Mouse (Mus musculus) myocyte (in vitro differentiated cells): ENCODE data around the gene Dctn1.

ENCODE experiments used
- POLR2A ChIP-seq: IDR thresholded peaks from one replicate; pipeline ENCODE4 v1.6.1; 2011; ENCODE audit warnings: low read depth, mild to moderate bottlenecking, control low read depth, moderate library complexity; ENCODE audit not compliant: insufficient read length
- TCF12 ChIP-seq: IDR thresholded peaks from one replicate; pipeline ENCODE4 v1.6.1; 2011; ENCODE audit warnings: mild to moderate bottlenecking, control low read depth; ENCODE audit not compliant: poor library complexity, insufficient read depth, severe bottlenecking
- TCF3 ChIP-seq: IDR thresholded peaks from one replicate; pipeline ENCODE4 v1.6.1; 2011; ENCODE audit warnings: low read depth, control low read depth; ENCODE audit not compliant: insufficient read length

DNA sequence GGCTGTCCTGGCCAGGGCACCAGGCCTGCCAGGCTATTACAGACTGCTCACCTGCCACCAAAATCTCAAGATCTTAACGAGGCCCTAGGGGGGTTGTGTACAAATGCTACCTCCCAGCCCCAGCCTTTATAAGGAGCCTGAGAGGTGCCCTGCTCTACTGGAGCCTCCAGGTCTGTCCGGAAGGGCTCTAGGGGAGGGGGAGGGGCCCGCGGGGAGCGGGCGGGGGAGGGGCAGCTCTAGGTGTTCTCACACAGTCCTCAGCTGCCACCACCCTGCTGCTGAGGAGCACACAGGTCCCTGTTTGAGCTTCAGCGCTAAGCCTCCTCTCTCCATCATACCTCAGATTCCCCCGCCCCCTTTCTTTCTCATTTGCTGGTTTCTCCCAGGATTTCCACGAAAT is 71.4 kb downstream of the Dctn1 start:
- TF ChIP-seq TCF12 (no peak), POLR2A (no peak), TCF3 (no peak)
